Mouse (Mus musculus) myocyte (in vitro differentiated cells): ENCODE measurements around the gene Ahcyl1.

Experiments
- POLR2A ChIP-seq: IDR thresholded peaks from one replicate; pipeline ENCODE4 v1.6.1; 2011; ENCODE audit warnings: low read depth, mild to moderate bottlenecking, control low read depth, moderate library complexity; ENCODE audit not compliant: insufficient read length
- POLR2AphosphoS2 ChIP-seq: IDR thresholded peaks from one replicate; pipeline ENCODE4 v1.6.1; 2011; ENCODE audit warnings: low read depth, control low read depth; ENCODE audit not compliant: insufficient read length
- USF1 ChIP-seq: IDR thresholded peaks from one replicate; pipeline ENCODE4 v1.6.1; 2011; ENCODE audit warnings: low read depth, mild to moderate bottlenecking, control low read depth, moderate library complexity

- no peak for TF ChIP-seq POLR2A
- no peak for TF ChIP-seq USF1
- no peak for TF ChIP-seq POLR2AphosphoS2
These were observed 62.5 kb downstream of the Ahcyl1 start for GRCm38 (mm10) chr3:107633906-107634305.
